Mouse (Mus musculus): ENCODE results near the gene Capn3. TPM values are rescaled to one million over a fixed set of nuclear protein-coding genes. Genes with fewer than 3 reads are reported as not detected.

Gene Capn3
- total and polyA plus RNA-seq, 2 experiments from 2014 or later: 1.6 to 1.8 TPM

GRCm38 (mm10) chr2:120482506-120483389 is 26.9 kb downstream of the Capn3 start:
- Histone ChIP-seq H3K4me1 (ENCODE audit: control insufficient read depth, insufficient read depth) (peaks cover 15% of the 10 kb centered on the region), H3K4me2 (ENCODE audit: low read depth, low read length) (no peak overlapping the region), H3K27ac (ENCODE audit: low read depth) (peak overlapping the region; percentile 79), H3K36me3 (replicated peaks; ENCODE audit: control insufficient read depth, insufficient read depth, low read length) (no peaks in the 10 kb centered on the region), H3K27me3 (ENCODE audit: control insufficient read depth, insufficient read depth, low read length) (no peaks in the 10 kb centered on the region), H3K9me3 (replicated peaks; ENCODE audit: control insufficient read depth, low read length) (no peaks in the 10 kb centered on the region), H3K9ac (replicated peaks; ENCODE audit: low read depth, low read length) (no peak overlapping the region), H3K4me3 (ENCODE audit: low read depth, low read length) (no peak overlapping the region)
- TF ChIP-seq EP300 (IDR thresholded peaks at IDR 0.05; ENCODE audit: low read depth) (no peak), CTCF (IDR thresholded peaks at IDR 0.05; ENCODE audit: low read depth) (no peak)
- WGBS: 52% methylated on average over 8 of the region's 8 CpGs
- ATAC-seq (ENCODE audit: insufficient read depth, low read depth) (peak; percentile 76), DNase-seq (ENCODE audit: low spot score) (peak; percentile 62)

GRCm38 (mm10) chr2:120484241-120484640 is 28.4 kb downstream of the Capn3 start:
- WGBS: 89% methylated on average over 3 of the region's 3 CpGs

GRCm38 (mm10) chr2:120493254-120493653 is 37.4 kb downstream of the Capn3 start:
- H3K27me3 ChIP-seq (ENCODE audit: control insufficient read depth, insufficient read depth, low read length): no peaks in the 10 kb centered on the region
- H3K4me1 ChIP-seq (ENCODE audit: control insufficient read depth, insufficient read depth): peaks cover 4% of the 10 kb centered on the region; the same call in 1 of the 2 replicates
- no peak for ATAC-seq (ENCODE audit: insufficient read depth, low read depth)
- TF ChIP-seq EP300 (IDR thresholded peaks at IDR 0.05; ENCODE audit: low read depth) (no peak), CTCF (IDR thresholded peaks at IDR 0.05; ENCODE audit: low read depth) (no peak)
- no peaks in the 10 kb centered on the region for H3K9me3 ChIP-seq (replicated peaks; ENCODE audit: control insufficient read depth, low read length)
- no peak overlapping the region for H3K4me3 ChIP-seq (ENCODE audit: low read depth, low read length)
- H3K27ac ChIP-seq (ENCODE audit: low read depth): no peak overlapping the region
- 51% methylated on average over 4 of the region's 4 CpGs for WGBS
- no peaks in the 10 kb centered on the region for H3K36me3 ChIP-seq (replicated peaks; ENCODE audit: control insufficient read depth, insufficient read depth, low read length)
- no peak for DNase-seq (ENCODE audit: low spot score)
- no peak overlapping the region for H3K9ac ChIP-seq (replicated peaks; ENCODE audit: low read depth, low read length)
- H3K4me2 ChIP-seq (ENCODE audit: low read depth, low read length): no peak overlapping the region

More at GRCm38 (mm10) chr2:120484241-120484640, 28.4 kb downstream of the Capn3 start:
- Histone ChIP-seq H3K9ac (replicated peaks; ENCODE audit: low read depth, low read length) (no peak overlapping the region), H3K4me2 (ENCODE audit: low read depth, low read length) (no peak overlapping the region), H3K4me3 (ENCODE audit: low read depth, low read length) (no peak overlapping the region), H3K27ac (ENCODE audit: low read depth) (peak overlapping the region; percentile 79; the same call in 1 of the 2 replicates), H3K36me3 (replicated peaks; ENCODE audit: control insufficient read depth, insufficient read depth, low read length) (no peaks in the 10 kb centered on the region), H3K4me1 (ENCODE audit: control insufficient read depth, insufficient read depth) (peaks cover 15% of the 10 kb centered on the region), H3K27me3 (ENCODE audit: control insufficient read depth, insufficient read depth, low read length) (no peaks in the 10 kb centered on the region), H3K9me3 (replicated peaks; ENCODE audit: control insufficient read depth, low read length) (no peaks in the 10 kb centered on the region)
- TF ChIP-seq EP300 (IDR thresholded peaks at IDR 0.05; ENCODE audit: low read depth) (no peak), CTCF (IDR thresholded peaks at IDR 0.05; ENCODE audit: low read depth) (no peak)
- ATAC-seq (ENCODE audit: insufficient read depth, low read depth): no peak
- no peak for DNase-seq (ENCODE audit: low spot score)

GRCm38 (mm10) chr2:120496511-120496910 is 40.7 kb downstream of the Capn3 start:
- Histone ChIP-seq H3K9ac (replicated peaks; ENCODE audit: low read depth, low read length) (no peak overlapping the region), H3K36me3 (replicated peaks; ENCODE audit: control insufficient read depth, insufficient read depth, low read length) (no peaks in the 10 kb centered on the region), H3K27me3 (ENCODE audit: control insufficient read depth, insufficient read depth, low read length) (no peaks in the 10 kb centered on the region), H3K27ac (ENCODE audit: low read depth) (no peak overlapping the region), H3K4me1 (ENCODE audit: control insufficient read depth, insufficient read depth) (peaks cover 19% of the 10 kb centered on the region), H3K4me3 (ENCODE audit: low read depth, low read length) (no peak overlapping the region), H3K9me3 (replicated peaks; ENCODE audit: control insufficient read depth, low read length) (no peaks in the 10 kb centered on the region), H3K4me2 (ENCODE audit: low read depth, low read length) (no peak overlapping the region)
- TF ChIP-seq EP300 (IDR thresholded peaks at IDR 0.05; ENCODE audit: low read depth) (no peak), CTCF (IDR thresholded peaks at IDR 0.05; ENCODE audit: low read depth) (no peak)
- DNase-seq (ENCODE audit: low spot score): no peak
- WGBS: 28% methylated on average over 3 of the region's 3 CpGs
- no peak for ATAC-seq (ENCODE audit: insufficient read depth, low read depth)

GRCm38 (mm10) chr2:120499971-120500471 is 44.2 kb downstream of the Capn3 start:
- Histone ChIP-seq H3K27me3 (ENCODE audit: control insufficient read depth, insufficient read depth, low read length) (no peaks in the 10 kb centered on the region), H3K36me3 (replicated peaks; ENCODE audit: control insufficient read depth, insufficient read depth, low read length) (peaks cover 4% of the 10 kb centered on the region; the same call in 1 of the 2 replicates), H3K9ac (replicated peaks; ENCODE audit: low read depth, low read length) (no peak overlapping the region; the same call in 1 of the 2 replicates), H3K4me1 (ENCODE audit: control insufficient read depth, insufficient read depth) (peaks cover 19% of the 10 kb centered on the region), H3K4me3 (ENCODE audit: low read depth, low read length) (no peak overlapping the region), H3K9me3 (replicated peaks; ENCODE audit: control insufficient read depth, low read length) (no peaks in the 10 kb centered on the region), H3K27ac (ENCODE audit: low read depth) (peak overlapping the region; percentile 66; the same call in 1 of the 2 replicates), H3K4me2 (ENCODE audit: low read depth, low read length) (peak overlapping the region; percentile 10; the same call in 1 of the 2 replicates)
- DNase-seq (ENCODE audit: low spot score) (no peak), ATAC-seq (ENCODE audit: insufficient read depth, low read depth) (no peak)
- TF ChIP-seq EP300 (IDR thresholded peaks at IDR 0.05; ENCODE audit: low read depth) (no peak), CTCF (IDR thresholded peaks at IDR 0.05; ENCODE audit: low read depth) (no peak)
- WGBS: 21% methylated on average over 6 of the region's 6 CpGs

All from heart, postnatal 0 days (tissue).